Mouse (Mus musculus): ENCODE measurements around the gene Dag1. TPM values are rescaled to one million over a fixed set of nuclear protein-coding genes. Genes with fewer than 3 reads are reported as not detected.
A peak's percentile ranks its signal among the peaks of the same experiment; 100 is the strongest.
"Not testable (repeated sequence)": the region's sequence is repeated elsewhere in the genome, so short reads cannot be mapped to it uniquely, and the experiment has no call there.

Dag1 gene
- polyA plus RNA-seq, 1 experiment from 2014 or later, result 53.7 TPM

DNA sequence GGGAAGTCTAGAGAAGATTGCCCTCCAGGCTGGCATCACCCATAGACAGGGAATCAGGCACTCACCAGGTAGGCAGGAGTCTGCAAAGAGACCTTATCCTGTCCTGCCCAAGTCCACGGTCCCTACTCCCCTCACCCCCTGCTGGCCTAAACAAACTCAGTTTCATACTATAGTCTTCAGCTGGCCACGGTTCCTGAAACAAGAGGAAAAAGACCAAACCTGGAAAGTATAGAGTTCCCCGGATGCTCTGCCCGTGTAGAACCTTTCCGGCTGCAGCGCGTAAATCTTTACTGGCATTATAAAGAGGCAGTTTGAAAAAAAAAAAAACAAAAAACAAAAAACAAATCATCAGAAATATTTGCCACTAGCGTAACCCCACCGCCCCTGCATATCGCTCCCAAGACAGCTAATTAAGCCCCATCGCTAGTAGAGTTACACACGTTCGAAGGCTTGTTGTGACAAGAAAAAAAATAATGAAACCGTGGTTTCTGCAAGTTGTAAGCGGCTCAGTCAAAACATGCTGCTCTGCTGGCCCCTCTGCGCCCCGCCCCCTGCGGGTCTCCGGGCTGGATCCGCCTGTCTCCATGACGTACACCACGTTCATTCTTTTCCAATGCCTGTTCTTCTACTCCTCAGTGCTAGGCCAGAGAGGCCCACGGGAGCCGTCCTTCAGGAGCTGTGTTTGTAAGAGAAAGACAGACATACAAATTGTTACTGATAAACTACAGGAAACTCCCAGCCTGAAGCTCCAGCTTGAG, 66.7 kb downstream of the Dag1 start:
- Histone ChIP-seq H3K9me3 (no peaks in the 10 kb centered on the region), H3K4me3 (0 out of 2 replicates have a peak overlapping the region, but pooled peaks have one; percentile 4), H3K4me1 (peaks cover 12% of the 10 kb centered on the region; the same call in 1 of the 2 replicates), H3K36me3 (no peaks in the 10 kb centered on the region), H3K27me3 (0 out of 2 replicates have a peak, but pooled peaks cover 3% of the 10 kb centered on the region), H3K4me2 (replicated peaks) (peak overlapping the region; percentile 31), H3K27ac (0 out of 2 replicates have a peak overlapping the region, but pooled peaks have one; percentile 23), H3K9ac (no peak overlapping the region)
- WGBS, result 24% methylated on average over 24 of the region's 24 CpGs
- no peak for ATAC-seq (ENCODE audit: insufficient number of reproducible peaks, insufficient read depth, low FRiP score, low TSS enrichment)

- H3K4me1 ChIP-seq, result peaks cover 11% of the 10 kb centered on the region; the same call in 1 of the 2 replicates
Measured at GRCm38 (mm10) chr9:108196222-108196621, 67.5 kb downstream of the Dag1 start.

GRCm38 (mm10) chr9:108189787-108190679, 73.7 kb downstream of the Dag1 start, which contains the start of gene Bsn:
Bsn (minus strand) TSS chr9:108190384.
- H3K27me3 ChIP-seq, result peaks cover 28% of the 10 kb centered on the region
- no peak within 1 kb of the TSS for H3K27ac ChIP-seq
- 1% methylated on average over 90 of the region's 91 CpGs for WGBS
- peak within 1 kb of the TSS; percentile 86 for H3K4me2 ChIP-seq (replicated peaks)
- peak; percentile 35; the same call in 1 of the 2 replicates for ATAC-seq (ENCODE audit: insufficient number of reproducible peaks, insufficient read depth, low FRiP score, low TSS enrichment)
- H3K9ac ChIP-seq, result peak within 1 kb of the TSS; percentile 34
- peak within 1 kb of the TSS; percentile 46 for H3K4me3 ChIP-seq
- H3K9me3 ChIP-seq, result no peaks in the 10 kb centered on the region
- H3K36me3 ChIP-seq, result no peaks in the 10 kb centered on the region
- H3K4me1 ChIP-seq, result peaks cover 4% of the 10 kb centered on the region; the same call in 1 of the 2 replicates

More at GRCm38 (mm10) chr9:108196222-108196621, 67.5 kb downstream of the Dag1 start:
- H3K27me3 ChIP-seq; H3K9ac ChIP-seq; ATAC-seq (ENCODE audit: insufficient number of reproducible peaks, insufficient read depth, low FRiP score, low TSS enrichment); H3K27ac ChIP-seq; H3K4me2 ChIP-seq (replicated peaks); H3K9me3 ChIP-seq; H3K4me3 ChIP-seq; H3K36me3 ChIP-seq: not testable (repeated sequence)
- WGBS, result 66% methylated on average over 6 of the region's 6 CpGs

DNA sequence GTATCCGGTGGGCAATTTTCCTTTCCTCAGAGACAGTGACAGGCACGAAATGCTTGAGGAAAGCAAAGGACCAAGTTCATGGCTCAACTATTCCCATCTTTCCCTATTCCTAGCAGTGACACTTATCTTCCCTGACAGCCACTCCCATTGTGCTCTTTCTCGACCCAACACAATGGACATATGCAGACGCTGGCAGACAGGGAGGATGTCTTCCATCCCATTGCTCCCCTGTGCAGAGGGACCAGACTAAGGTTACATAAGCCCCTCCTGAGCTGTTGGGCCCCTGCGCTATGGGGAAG, 74.3 kb downstream of the Dag1 start:
- H3K36me3 ChIP-seq, result no peaks in the 10 kb centered on the region
- ATAC-seq (ENCODE audit: insufficient number of reproducible peaks, insufficient read depth, low FRiP score, low TSS enrichment), result no peak
- H3K4me3 ChIP-seq, result peak overlapping the region; percentile 46
- no peak overlapping the region for H3K27ac ChIP-seq
- no peak overlapping the region for H3K9ac ChIP-seq
- H3K4me1 ChIP-seq, result peaks cover 4% of the 10 kb centered on the region; the same call in 1 of the 2 replicates
- 40% methylated on average over 5 of the region's 5 CpGs for WGBS
- H3K27me3 ChIP-seq, result peaks cover 28% of the 10 kb centered on the region
- H3K9me3 ChIP-seq, result no peaks in the 10 kb centered on the region
- H3K4me2 ChIP-seq (replicated peaks), result peak overlapping the region; percentile 86

DNA sequence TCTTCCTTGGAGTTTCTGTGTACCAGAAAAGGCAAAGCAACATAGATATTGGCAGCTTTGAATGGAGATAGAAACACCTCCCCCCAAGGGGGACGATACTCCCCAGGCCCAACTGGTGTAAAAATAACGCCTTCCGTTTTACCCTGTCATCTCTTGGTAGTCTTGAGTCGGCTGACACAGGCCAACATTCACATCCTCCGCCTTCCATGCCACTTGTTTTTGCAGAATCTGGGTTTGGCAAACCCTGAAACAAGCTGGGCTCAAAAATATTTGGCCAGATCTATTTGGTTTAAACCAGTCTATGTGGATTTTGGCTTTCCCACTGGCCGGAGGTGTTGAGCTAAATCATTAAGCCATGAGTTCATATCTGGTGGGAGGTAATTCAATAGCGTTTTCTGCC, 74.7 kb downstream of the Dag1 start:
- H3K27me3 ChIP-seq, result peaks cover 28% of the 10 kb centered on the region
- 83% methylated on average over 7 of the region's 7 CpGs for WGBS
- H3K4me1 ChIP-seq, result peaks cover 4% of the 10 kb centered on the region; the same call in 1 of the 2 replicates
- no peak overlapping the region for H3K27ac ChIP-seq
- no peak overlapping the region for H3K9ac ChIP-seq
- no peak for ATAC-seq (ENCODE audit: insufficient number of reproducible peaks, insufficient read depth, low FRiP score, low TSS enrichment)
- no peaks in the 10 kb centered on the region for H3K9me3 ChIP-seq
- H3K36me3 ChIP-seq, result no peaks in the 10 kb centered on the region
- no peak overlapping the region for H3K4me2 ChIP-seq (replicated peaks)
- H3K4me3 ChIP-seq, result no peak overlapping the region

DNA sequence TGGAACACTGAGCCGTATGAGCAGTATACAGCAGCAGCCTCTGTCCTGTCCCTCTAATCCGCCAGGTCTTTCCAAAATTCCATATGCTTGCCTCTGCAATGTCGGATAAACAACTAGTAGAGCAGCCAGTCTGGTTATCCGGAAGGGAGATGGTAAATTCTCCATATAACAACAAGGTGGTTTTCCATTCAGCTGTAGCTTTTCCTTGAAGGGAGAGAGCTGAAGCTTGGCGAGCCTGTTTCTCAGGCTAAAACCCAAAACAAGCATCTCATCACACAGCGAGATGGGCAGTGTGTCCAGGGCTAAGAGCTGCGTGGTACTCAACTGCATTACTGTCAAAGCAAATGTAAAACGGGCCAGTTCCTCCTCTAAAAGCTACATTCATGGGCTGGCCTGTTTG, 75.2 kb downstream of the Dag1 start:
- Histone ChIP-seq H3K27ac (no peak overlapping the region), H3K27me3 (peaks cover 28% of the 10 kb centered on the region), H3K4me2 (replicated peaks) (no peak overlapping the region), H3K9me3 (no peaks in the 10 kb centered on the region), H3K9ac (no peak overlapping the region), H3K4me1 (peaks cover 4% of the 10 kb centered on the region; the same call in 1 of the 2 replicates), H3K36me3 (no peaks in the 10 kb centered on the region), H3K4me3 (no peak overlapping the region)
- 74% methylated on average over 8 of the region's 8 CpGs for WGBS
- ATAC-seq (ENCODE audit: insufficient number of reproducible peaks, insufficient read depth, low FRiP score, low TSS enrichment), result no peak

DNA sequence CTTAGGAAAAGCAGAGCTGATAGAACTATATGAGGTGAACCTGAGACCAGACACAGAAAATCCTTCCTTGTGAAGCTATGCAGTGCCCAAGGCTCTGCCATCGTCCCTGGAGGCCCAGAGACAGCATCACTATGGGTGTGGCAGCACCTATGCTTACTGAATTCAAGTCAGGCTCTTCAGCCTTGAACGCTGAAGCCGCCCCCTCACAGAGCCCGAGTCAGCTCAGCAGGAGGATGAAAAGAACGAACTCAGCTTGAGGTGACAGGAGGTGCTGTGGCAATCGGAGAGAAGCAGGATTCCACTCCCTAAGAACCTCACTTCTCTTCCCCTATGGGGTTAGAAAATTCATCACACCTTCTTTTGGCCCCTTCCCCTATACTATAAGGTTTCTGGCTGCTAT, 76.1 kb downstream of the Dag1 start:
- H3K4me2 ChIP-seq (replicated peaks), result no peak overlapping the region
- H3K4me1 ChIP-seq, result peaks cover 4% of the 10 kb centered on the region; the same call in 1 of the 2 replicates
- peaks cover 27% of the 10 kb centered on the region for H3K27me3 ChIP-seq
- H3K9me3 ChIP-seq, result no peaks in the 10 kb centered on the region
- H3K27ac ChIP-seq, result no peak overlapping the region
- no peak overlapping the region for H3K4me3 ChIP-seq
- no peaks in the 10 kb centered on the region for H3K36me3 ChIP-seq
- H3K9ac ChIP-seq, result no peak overlapping the region
- no peak for ATAC-seq (ENCODE audit: insufficient number of reproducible peaks, insufficient read depth, low FRiP score, low TSS enrichment)
- WGBS, result 45% methylated on average over 6 of the region's 6 CpGs

- Histone ChIP-seq H3K9me3 (no peaks in the 10 kb centered on the region), H3K4me1 (peaks cover 4% of the 10 kb centered on the region; the same call in 1 of the 2 replicates), H3K36me3 (no peaks in the 10 kb centered on the region), H3K4me2 (replicated peaks) (no peak overlapping the region), H3K4me3 (no peak overlapping the region), H3K27me3 (peaks cover 21% of the 10 kb centered on the region), H3K9ac (no peak overlapping the region), H3K27ac (no peak overlapping the region)
- 82% methylated on average over 8 of the region's 8 CpGs for WGBS
- ATAC-seq (ENCODE audit: insufficient number of reproducible peaks, insufficient read depth, low FRiP score, low TSS enrichment), result no peak
Measured at GRCm38 (mm10) chr9:108185786-108186185, 78.0 kb downstream of the Dag1 start.

- Histone ChIP-seq H3K4me3 (no peak overlapping the region), H3K9me3 (no peaks in the 10 kb centered on the region), H3K4me1 (no peaks in the 10 kb centered on the region), H3K36me3 (no peaks in the 10 kb centered on the region), H3K4me2 (replicated peaks) (no peak overlapping the region), H3K9ac (no peak overlapping the region), H3K27ac (no peak overlapping the region), H3K27me3 (peaks cover 8% of the 10 kb centered on the region; the same call in 1 of the 2 replicates)
- 90% methylated on average over 19 of the region's 19 CpGs for WGBS
- ATAC-seq (ENCODE audit: insufficient number of reproducible peaks, insufficient read depth, low FRiP score, low TSS enrichment), result no peak
Measured at GRCm38 (mm10) chr9:108183531-108183994, 80.2 kb downstream of the Dag1 start.

GRCm38 (mm10) chr9:108182806-108183506, 80.8 kb downstream of the Dag1 start:
- ATAC-seq (ENCODE audit: insufficient number of reproducible peaks, insufficient read depth, low FRiP score, low TSS enrichment), result no peak
- Histone ChIP-seq H3K9me3 (no peaks in the 10 kb centered on the region), H3K4me1 (no peaks in the 10 kb centered on the region), H3K4me2 (replicated peaks) (no peak overlapping the region), H3K36me3 (no peaks in the 10 kb centered on the region), H3K27me3 (peaks cover 4% of the 10 kb centered on the region; the same call in 1 of the 2 replicates), H3K27ac (no peak overlapping the region), H3K4me3 (no peak overlapping the region), H3K9ac (no peak overlapping the region)
- 70% methylated on average over 11 of the region's 11 CpGs for WGBS

DNA sequence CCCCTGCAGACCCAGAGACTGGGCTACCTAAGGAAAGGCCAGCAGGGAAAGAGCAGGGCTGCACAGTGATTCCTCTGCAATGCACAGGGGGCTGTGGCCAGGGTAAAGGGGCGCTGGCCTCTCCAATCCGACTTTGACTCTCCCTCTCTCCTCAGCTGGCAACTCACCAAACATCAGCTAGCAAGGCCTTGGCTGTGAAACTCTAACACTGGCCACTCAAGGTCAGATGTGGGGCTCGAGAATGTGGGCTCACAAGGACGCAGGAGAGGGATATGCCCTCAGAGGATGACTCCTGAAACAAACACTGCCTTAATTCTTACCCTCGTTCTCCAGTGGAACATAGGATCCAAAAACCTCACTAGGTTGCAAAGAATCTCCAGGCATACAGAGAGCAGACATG, 85.4 kb downstream of the Dag1 start:
- no peaks in the 10 kb centered on the region for H3K36me3 ChIP-seq
- no peak overlapping the region for H3K27ac ChIP-seq
- no peak overlapping the region for H3K4me3 ChIP-seq
- no peak overlapping the region for H3K9ac ChIP-seq
- H3K27me3 ChIP-seq, result no peaks in the 10 kb centered on the region
- no peaks in the 10 kb centered on the region for H3K4me1 ChIP-seq
- ATAC-seq (ENCODE audit: insufficient number of reproducible peaks, insufficient read depth, low FRiP score, low TSS enrichment), result no peak
- no peaks in the 10 kb centered on the region for H3K9me3 ChIP-seq
- WGBS, result 65% methylated on average over 5 of the region's 5 CpGs
- no peak overlapping the region for H3K4me2 ChIP-seq (replicated peaks)
